Mouse (Mus musculus) neural tube, embryonic 14.5 days (tissue): ENCODE results near the gene Zfp809. TPM values are rescaled to one million over a fixed set of nuclear protein-coding genes. Genes with fewer than 3 reads are reported as not detected.

Experiments
- ATAC-seq: fragments of 200-750 bp; cut with Nextera tagmentation; 2 replicates; pipeline ENCODE4 v1.8.0; 2017; ENCODE audit warnings: low read depth, mild to moderate bottlenecking, moderate TSS enrichment, moderate library complexity
- H3K27ac ChIP-seq: fragments of 300-500 bp; sonication (generic); 2 replicates; pipeline ENCODE4 v1.5.1; 2014; ENCODE audit warnings: low read depth, mild to moderate bottlenecking, control low read depth, low read length, moderate library complexity, mixed read lengths
- H3K27me3 ChIP-seq: fragments of 300-500 bp; sonication (generic); 2 replicates; pipeline ENCODE4 v1.6.1; 2014; ENCODE audit warnings: low read length; ENCODE audit not compliant: control insufficient read depth, insufficient read depth
- H3K36me3 ChIP-seq: fragments of 300-500 bp; sonication (generic); 2 replicates; pipeline ENCODE4 v1.6.1; 2014; ENCODE audit warnings: low read length, mixed read lengths; ENCODE audit not compliant: control insufficient read depth, insufficient read depth
- H3K4me1 ChIP-seq: fragments of 300-500 bp; sonication (generic); 2 replicates; pipeline ENCODE4 v1.6.1; 2014; ENCODE audit warnings: low read length; ENCODE audit not compliant: control insufficient read depth, insufficient read depth
- H3K4me2 ChIP-seq: fragments of 300-500 bp; sonication (generic); 2 replicates; pipeline ENCODE4 v1.6.1; 2014; ENCODE audit warnings: mild to moderate bottlenecking, low read depth, low read length, control low read depth
- H3K4me3 ChIP-seq: fragments of 300-500 bp; sonication (generic); 2 replicates; pipeline ENCODE4 v1.5.1; 2014; ENCODE audit warnings: low read depth, low read length, control low read depth, mixed read lengths
- H3K9ac ChIP-seq: fragments of 300-500 bp; sonication (generic); replicated peaks from 2 replicates; pipeline ENCODE4 v1.6.1; 2014; ENCODE audit warnings: low read depth, mild to moderate bottlenecking, control low read depth, low read length, mixed read lengths
- H3K9me3 ChIP-seq: fragments of 300-500 bp; sonication (generic); 2 replicates; pipeline ENCODE4 v1.6.1; 2016; ENCODE audit warnings: low read length; ENCODE audit not compliant: control insufficient read depth
- WGBS: fragments of 180-500 bp; shearing (Covaris S2); extraction: QIAGEN DNeasy Blood & Tissue Kit; methylation state at CpG from one replicate; pipeline ENCODE4 v1.1.7; 2014; 5-methylcytosine and 5-hydroxymethylcytosine counted together
- polyA plus RNA-seq: library from polyadenylated mRNA; unstranded; fragments of >200 nt; fragmentation: Nextera tagmentation; extraction: Ambion mirVana; gene quantifications from 2 replicates; pipeline ENCODE4 v1.2.1, GENCODE M21; 2014

Zfp809 gene
- polyA plus RNA-seq, 1 experiment from 2014 or later: 12.0 TPM

DNA sequence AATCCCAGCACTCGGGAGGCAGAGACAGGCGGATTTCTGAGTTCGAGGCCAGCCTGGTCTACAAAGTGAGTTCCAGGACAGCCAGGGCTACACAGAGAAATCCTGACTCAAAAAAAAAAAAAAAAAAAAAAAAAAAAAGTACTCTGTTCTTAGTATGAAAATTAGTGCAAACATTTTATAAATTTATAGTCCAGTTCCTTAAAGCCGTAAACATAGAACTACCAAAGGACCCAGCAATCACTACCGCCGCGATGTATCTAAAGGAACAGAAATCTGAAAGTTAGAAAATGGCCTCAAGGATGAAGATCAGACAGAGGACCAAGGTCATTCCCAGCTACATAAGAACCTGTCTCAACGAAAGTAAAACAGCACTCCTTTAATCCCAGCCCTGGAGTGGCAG is 33.3 kb downstream of the Zfp809 start:
- ATAC-seq: no peak
- peak overlapping the region; percentile 56 for H3K4me3 ChIP-seq
- no peaks in the 10 kb centered on the region; the same call in 1 of the 2 replicates for H3K9me3 ChIP-seq
- no peaks in the 10 kb centered on the region for H3K27me3 ChIP-seq
- peaks cover 5% of the 10 kb centered on the region for H3K36me3 ChIP-seq
- 81% methylated on average over 8 of the region's 8 CpGs for WGBS
- H3K4me2 ChIP-seq: peak overlapping the region; percentile 71
- H3K27ac ChIP-seq: no peak overlapping the region
- H3K4me1 ChIP-seq: no peaks in the 10 kb centered on the region
- H3K9ac ChIP-seq: peak overlapping the region; percentile 73; the same call in 1 of the 2 replicates

- H3K4me3 ChIP-seq: peak within 1 kb of the TSS; percentile 56
- peak; percentile 95 for ATAC-seq
- no peak within 1 kb of the TSS for H3K27ac ChIP-seq
- no peaks in the 10 kb centered on the region for H3K4me1 ChIP-seq
- H3K9ac ChIP-seq: peak within 1 kb of the TSS; percentile 73
- 1% methylated on average over 35 of the region's 35 CpGs for WGBS
- no peaks in the 10 kb centered on the region for H3K9me3 ChIP-seq
- H3K4me2 ChIP-seq: peak within 1 kb of the TSS; percentile 71
- no peaks in the 10 kb centered on the region for H3K36me3 ChIP-seq
- H3K27me3 ChIP-seq: no peaks in the 10 kb centered on the region
These were observed 33.9 kb downstream of the Zfp809 start, which contains the start of gene Zfp599 for GRCm38 (mm10) chr9:22259184-22260091. Zfp599 (minus strand) TSS chr9:22259895.

DNA sequence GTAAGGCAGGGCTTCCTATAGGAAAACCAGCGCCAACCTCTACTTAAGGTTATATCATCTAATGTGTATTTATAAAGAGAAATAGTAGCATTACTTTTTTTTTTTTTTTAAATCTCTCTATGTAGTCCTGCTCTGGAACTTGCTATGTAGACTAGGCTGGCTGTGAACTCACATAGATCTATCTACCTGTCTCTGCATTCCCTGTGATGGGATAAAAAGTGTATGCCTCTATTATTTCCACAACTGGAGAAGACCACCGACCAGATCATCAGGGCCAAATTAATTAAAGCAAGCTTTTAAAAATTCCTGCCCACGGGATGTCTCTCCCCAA is 34.5 kb downstream of the Zfp809 start:
- ATAC-seq: no peak
- no peak overlapping the region for H3K27ac ChIP-seq
- WGBS: 37% methylated on average over 3 of the region's 3 CpGs
- H3K4me3 ChIP-seq: peak overlapping the region; percentile 56
- H3K4me1 ChIP-seq: no peaks in the 10 kb centered on the region
- no peaks in the 10 kb centered on the region for H3K36me3 ChIP-seq
- peak overlapping the region; percentile 71 for H3K4me2 ChIP-seq
- no peaks in the 10 kb centered on the region for H3K9me3 ChIP-seq
- no peaks in the 10 kb centered on the region for H3K27me3 ChIP-seq
- H3K9ac ChIP-seq: 0 out of 2 replicates have a peak overlapping the region, but pooled peaks have one; percentile 73

- Histone ChIP-seq H3K27me3 (no peaks in the 10 kb centered on the region), H3K4me3 (no peak overlapping the region), H3K4me1 (no peaks in the 10 kb centered on the region), H3K27ac (no peak overlapping the region), H3K9ac (no peak overlapping the region), H3K36me3 (no peaks in the 10 kb centered on the region), H3K9me3 (no peaks in the 10 kb centered on the region), H3K4me2 (no peak overlapping the region)
- WGBS: 95% methylated on average over 1 of the region's 1 CpGs
- no peak for ATAC-seq
These were observed 36.1 kb downstream of the Zfp809 start for GRCm38 (mm10) chr9:22261594-22261993.

DNA sequence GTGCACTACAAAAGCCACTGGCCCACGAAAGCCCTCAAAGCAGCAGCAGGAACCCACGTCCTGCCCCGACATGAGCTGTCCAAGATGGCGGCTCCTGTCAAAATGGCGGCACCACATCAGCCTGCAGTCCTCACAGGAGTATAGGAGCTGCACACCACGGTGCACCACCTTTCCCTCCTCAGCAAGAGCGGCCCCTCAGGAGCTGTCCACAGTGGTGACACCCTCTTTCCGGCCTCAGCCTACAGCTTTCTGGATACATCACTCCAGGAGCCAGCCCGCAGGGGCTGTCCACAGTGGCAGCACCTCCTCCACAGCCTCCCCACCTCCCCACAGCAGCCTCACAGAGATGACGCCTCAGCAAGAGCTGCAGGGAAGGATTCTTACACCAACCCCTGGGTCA is 37.1 kb downstream of the Zfp809 start:
- WGBS: 90% methylated on average over 10 of the region's 10 CpGs
- H3K9me3 ChIP-seq: no peaks in the 10 kb centered on the region
- H3K9ac ChIP-seq: no peak overlapping the region
- no peak overlapping the region for H3K27ac ChIP-seq
- H3K4me3 ChIP-seq: no peak overlapping the region
- H3K4me1 ChIP-seq: no peaks in the 10 kb centered on the region
- ATAC-seq: no peak
- H3K27me3 ChIP-seq: no peaks in the 10 kb centered on the region
- no peaks in the 10 kb centered on the region for H3K36me3 ChIP-seq
- no peak overlapping the region for H3K4me2 ChIP-seq

- ATAC-seq: no peak
- H3K9ac ChIP-seq: no peak overlapping the region
- H3K36me3 ChIP-seq: no peaks in the 10 kb centered on the region
- no peaks in the 10 kb centered on the region for H3K4me1 ChIP-seq
- peaks cover 3% of the 10 kb centered on the region; the same call in 1 of the 2 replicates for H3K9me3 ChIP-seq
- H3K4me3 ChIP-seq: no peak overlapping the region
- no peaks in the 10 kb centered on the region for H3K27me3 ChIP-seq
- H3K27ac ChIP-seq: no peak overlapping the region
- WGBS: 92% methylated on average over 1 of the region's 1 CpGs
- H3K4me2 ChIP-seq: no peak overlapping the region
These were observed 43.4 kb downstream of the Zfp809 start for GRCm38 (mm10) chr9:22268886-22269285.

- Histone ChIP-seq H3K4me3 (no peak overlapping the region), H3K9ac (no peak overlapping the region), H3K36me3 (peaks cover 71% of the 10 kb centered on the region), H3K27me3 (no peaks in the 10 kb centered on the region), H3K4me2 (no peak overlapping the region), H3K9me3 (peaks cover 54% of the 10 kb centered on the region), H3K4me1 (no peaks in the 10 kb centered on the region), H3K27ac (no peak overlapping the region)
- ATAC-seq: no peak
- 95% methylated on average over 4 of the region's 4 CpGs for WGBS
These were observed 53.2 kb downstream of the Zfp809 start for GRCm38 (mm10) chr9:22278733-22279132.

Other genes starting within 250 kb of the Zfp809 start
- gene Rgl3, start 236.3 kb upstream of the Zfp809 start, polyA plus RNA-seq: 1.8 TPM in 2 replicates
- 2.9 and 5.4 TPM in 2 replicates for gene Ccdc151, start 223.1 kb upstream of the Zfp809 start, polyA plus RNA-seq
- gene Prkcsh, start 222.9 kb upstream of the Zfp809 start, polyA plus RNA-seq: 74.1 and 77.5 TPM in 2 replicates
- 132 and 146 TPM in 2 replicates for gene Elavl3, start 173.7 kb upstream of the Zfp809 start, polyA plus RNA-seq
- gene Gm49318, start 154.5 kb upstream of the Zfp809 start, polyA plus RNA-seq: not detected in 2 replicates
- gene Zfp653, start 154.3 kb upstream of the Zfp809 start, polyA plus RNA-seq: 13.5 and 14.2 TPM in 2 replicates
- gene Ecsit, start 140.3 kb upstream of the Zfp809 start, polyA plus RNA-seq: 56.8 and 64.2 TPM in 2 replicates
- gene Cnn1, start 126.5 kb upstream of the Zfp809 start, polyA plus RNA-seq: 0.43 and 0.66 TPM in 2 replicates
- gene Elof1, start 108.5 kb upstream of the Zfp809 start, polyA plus RNA-seq: 177 and 196 TPM in 2 replicates
- gene Acp5, start 90.0 kb upstream of the Zfp809 start, polyA plus RNA-seq: 0.26 and 0.40 TPM in 2 replicates
- gene Pigyl, start 68.9 kb upstream of the Zfp809 start, polyA plus RNA-seq: 91.8 and 99.3 TPM in 2 replicates
- gene Zfp872, start 37.6 kb upstream of the Zfp809 start, polyA plus RNA-seq: 0.17 and 0.67 TPM in 2 replicates
- gene Zfp599, start 34.2 kb downstream of the Zfp809 start, polyA plus RNA-seq: 9.0 and 10.8 TPM in 2 replicates
- gene Zfp810, start 81.9 kb downstream of the Zfp809 start, polyA plus RNA-seq: 37.7 and 42.8 TPM in 2 replicates
- 2.3 and 5.3 TPM in 2 replicates for gene Anln, start 163.5 kb downstream of the Zfp809 start, polyA plus RNA-seq
- gene 9530077C05Rik, start 185.8 kb downstream of the Zfp809 start, polyA plus RNA-seq: 11.3 and 15.1 TPM in 2 replicates
- gene Gm17545, start 228.6 kb downstream of the Zfp809 start, polyA plus RNA-seq: not detected in 2 replicates
- 71.1 and 75.9 TPM in 2 replicates for gene Rp9, start 244.0 kb downstream of the Zfp809 start, polyA plus RNA-seq